Mouse (Mus musculus) intestine, postnatal 0 days (tissue): Measurements from ENCODE around the gene Muc1. TPM values are rescaled to one million over a fixed set of nuclear protein-coding genes. Genes with fewer than 3 reads are reported as not detected.
A peak's percentile ranks its signal among the peaks of the same experiment; 100 is the strongest.

ENCODE experiments used
- ATAC-seq: fragments of 200-750 bp; cut with Nextera tagmentation; 2 replicates; pipeline ENCODE4 v1.8.0; 2017; ENCODE audit warnings: mild to moderate bottlenecking, moderate TSS enrichment, moderate library complexity
- H3K27ac ChIP-seq: fragments of 300-500 bp; sonication (generic); 2 replicates; pipeline ENCODE4 v1.5.1; 2014; ENCODE audit warnings: mild to moderate bottlenecking, low read depth, low read length, moderate library complexity
- H3K27me3 ChIP-seq: fragments of 300-500 bp; sonication (generic); replicated peaks from 2 replicates; pipeline ENCODE4 v1.6.1; 2014; ENCODE audit warnings: low read length, mixed read lengths; ENCODE audit not compliant: control insufficient read depth, insufficient read depth
- H3K36me3 ChIP-seq: fragments of 300-500 bp; sonication (generic); 2 replicates; pipeline ENCODE4 v1.6.1; 2014; ENCODE audit warnings: mild to moderate bottlenecking, moderate library complexity; ENCODE audit not compliant: control insufficient read depth, insufficient read depth
- H3K4me1 ChIP-seq: fragments of 300-500 bp; sonication (generic); replicated peaks from 2 replicates; pipeline ENCODE4 v1.6.1; 2014; ENCODE audit warnings: antibody characterized with exemption, low read length, mixed read lengths; ENCODE audit not compliant: control insufficient read depth, insufficient read depth
- H3K4me2 ChIP-seq: fragments of 300-500 bp; sonication (generic); replicated peaks from 2 replicates; pipeline ENCODE4 v1.6.1; 2014; ENCODE audit warnings: low read depth, mild to moderate bottlenecking, moderate library complexity
- H3K4me3 ChIP-seq: fragments of 300-500 bp; sonication (generic); 2 replicates; pipeline ENCODE4 v1.5.1; 2014; ENCODE audit warnings: low read depth, low read length
- H3K9ac ChIP-seq: fragments of 300-500 bp; sonication (generic); 2 replicates; pipeline ENCODE4 v1.6.1; 2014; ENCODE audit warnings: mild to moderate bottlenecking, low read depth, low read length
- H3K9me3 ChIP-seq: fragments of 300-500 bp; sonication (generic); 2 replicates; pipeline ENCODE4 v1.6.1; 2016; ENCODE audit warnings: mixed run types; ENCODE audit not compliant: control insufficient read depth
- CTCF ChIP-seq: sonication (generic); IDR thresholded peaks from 2 replicates; pipeline ENCODE4 v1.5.1; 2016; ENCODE audit warnings: low read depth, mild to moderate bottlenecking, control low read depth, antibody characterized with exemption, moderate library complexity
- WGBS: fragments of 180-500 bp; shearing (Covaris S2); extraction: QIAGEN DNeasy Blood & Tissue Kit; methylation state at CpG from one replicate; pipeline ENCODE4 v1.1.7; 2014; 5-methylcytosine and 5-hydroxymethylcytosine counted together
- polyA plus RNA-seq: library from polyadenylated mRNA; unstranded; fragments of >200 nt; fragmentation: Nextera tagmentation; extraction: Ambion mirVana; gene quantifications from 2 replicates; pipeline ENCODE4 v1.2.1, GENCODE M21; 2015

The Muc1 gene
- 3.5 and 6.7 TPM in 2 replicates for polyA plus RNA-seq

- H3K27ac ChIP-seq: peak within 1 kb of the TSS; percentile 17; the same call in 1 of the 2 replicates
- H3K4me1 ChIP-seq: peaks cover 4% of the 10 kb centered on the region; the same call in 1 of the 2 replicates
- WGBS: 25% methylated on average over 10 of the region's 10 CpGs
- no peaks in the 10 kb centered on the region for H3K36me3 ChIP-seq
- no peak within 1 kb of the TSS for H3K9ac ChIP-seq
- no peak for ATAC-seq
- peak within 1 kb of the TSS; percentile 65 for H3K4me2 ChIP-seq
- H3K27me3 ChIP-seq: no peaks in the 10 kb centered on the region
- peak within 1 kb of the TSS; percentile 40 for H3K4me3 ChIP-seq
- H3K9me3 ChIP-seq: no peaks in the 10 kb centered on the region
- no peak for TF ChIP-seq CTCF
These were observed at the start of gene Muc1 for GRCm38 (mm10) chr3:89228836-89229235. Gene Muc1 (plus strand): TSS chr3:89229057.

DNA sequence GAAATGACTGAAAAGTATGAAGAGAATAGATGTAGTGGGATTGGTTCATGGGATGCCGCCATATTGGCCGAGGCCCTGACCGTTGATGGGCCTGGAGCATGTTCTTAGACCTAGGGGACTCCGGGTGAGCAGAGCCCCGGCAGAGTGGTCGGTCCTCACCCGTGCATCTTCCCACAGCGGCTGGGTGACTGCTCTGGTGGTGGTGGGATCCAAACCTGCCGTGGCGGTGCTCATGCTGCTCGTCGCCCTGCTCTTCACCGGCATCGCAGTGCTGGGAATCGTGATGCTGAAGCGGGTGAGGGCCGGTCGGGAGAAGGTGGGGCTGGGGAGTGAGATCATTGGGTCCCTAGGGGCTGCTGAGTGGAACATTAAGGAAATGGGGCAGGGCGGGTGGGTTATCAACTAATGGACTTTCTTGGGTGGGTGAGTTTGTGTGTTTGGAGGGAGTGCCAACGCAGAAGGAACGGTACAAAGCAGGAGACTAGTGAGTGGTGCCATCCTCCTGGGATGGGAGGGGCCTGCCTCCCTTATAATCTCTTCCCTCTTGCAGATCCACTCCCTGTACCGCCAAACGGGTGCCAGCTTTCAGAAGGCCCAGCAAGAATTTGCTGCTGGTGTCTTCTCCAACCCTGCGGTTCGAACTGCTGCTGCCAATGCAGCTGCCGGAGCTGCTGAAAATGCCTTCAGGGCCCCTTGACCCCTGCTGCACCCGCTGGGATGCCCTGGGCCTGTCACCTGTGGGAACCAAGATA lies 46.9 kb upstream of the Muc1 start:
- no peak overlapping the region for H3K9ac ChIP-seq
- H3K4me1 ChIP-seq: 0 out of 2 replicates have a peak, but pooled peaks cover 7% of the 10 kb centered on the region
- H3K4me3 ChIP-seq: no peak overlapping the region
- H3K27me3 ChIP-seq: no peaks in the 10 kb centered on the region
- no peak overlapping the region for H3K4me2 ChIP-seq
- no peaks in the 10 kb centered on the region for H3K9me3 ChIP-seq
- no peak for ATAC-seq
- peaks cover 28% of the 10 kb centered on the region for H3K36me3 ChIP-seq
- WGBS: 93% methylated on average over 27 of the region's 27 CpGs
- H3K27ac ChIP-seq: no peak overlapping the region
- TF ChIP-seq CTCF: no peak

- H3K9ac ChIP-seq: peak overlapping the region; percentile 45; the same call in 1 of the 2 replicates
These were observed 46.3 kb upstream of the Muc1 start for GRCm38 (mm10) chr3:89182531-89183057.

GRCm38 (mm10) chr3:89183058-89183958 lies 45.5 kb upstream of the Muc1 start, which contains the start of gene Fam189b:
Gene Fam189b (plus strand): TSS chr3:89183143.
- no peaks in the 10 kb centered on the region for H3K27me3 ChIP-seq
- no peaks in the 10 kb centered on the region for H3K9me3 ChIP-seq
- no peak within 1 kb of the TSS; the same call in 1 of the 2 replicates for H3K27ac ChIP-seq
- peak within 1 kb of the TSS; percentile 45 for H3K9ac ChIP-seq
- peak; percentile 83 for ATAC-seq
- no peak; the same call in 1 of the 2 replicates for TF ChIP-seq CTCF
- H3K36me3 ChIP-seq: peaks cover 28% of the 10 kb centered on the region
- WGBS: 6% methylated on average over 39 of the region's 39 CpGs
- peak within 1 kb of the TSS; percentile 88 for H3K4me2 ChIP-seq
- peak within 1 kb of the TSS; percentile 63 for H3K4me3 ChIP-seq
- H3K4me1 ChIP-seq: 0 out of 2 replicates have a peak, but pooled peaks cover 3% of the 10 kb centered on the region

More at GRCm38 (mm10) chr3:89182531-89183057, 46.3 kb upstream of the Muc1 start:
- no peak for TF ChIP-seq CTCF
- Histone ChIP-seq H3K27me3 (no peaks in the 10 kb centered on the region), H3K9me3 (no peaks in the 10 kb centered on the region), H3K4me2 (peak overlapping the region; percentile 88), H3K4me3 (peak overlapping the region; percentile 63), H3K27ac (no peak overlapping the region; the same call in 1 of the 2 replicates), H3K4me1 (0 out of 2 replicates have a peak, but pooled peaks cover 7% of the 10 kb centered on the region), H3K36me3 (peaks cover 28% of the 10 kb centered on the region)
- WGBS: 34% methylated on average over 7 of the region's 7 CpGs
- ATAC-seq: no peak

DNA sequence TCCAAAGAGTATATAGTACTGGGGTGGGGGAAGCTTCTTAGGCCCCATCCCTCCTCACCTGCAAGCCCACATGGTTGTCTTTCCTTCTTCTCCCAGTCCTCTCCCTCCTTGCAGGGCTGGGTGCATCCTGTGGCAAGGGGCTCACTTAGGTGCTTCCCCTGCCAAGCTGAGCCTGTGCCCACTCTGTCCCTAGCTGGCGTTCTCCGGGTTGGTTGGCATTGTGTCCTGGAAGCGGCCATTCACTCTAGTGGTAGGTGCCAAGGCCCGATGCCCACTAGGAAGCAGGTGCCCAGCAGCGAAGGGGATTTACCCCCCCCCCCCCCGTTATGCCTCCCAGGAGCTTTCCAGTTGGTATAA lies 44.9 kb upstream of the Muc1 start:
- TF ChIP-seq CTCF: no peak
- Histone ChIP-seq H3K4me2 (peak overlapping the region; percentile 88), H3K9ac (peak overlapping the region; percentile 45), H3K4me3 (peak overlapping the region; percentile 63), H3K36me3 (peaks cover 28% of the 10 kb centered on the region), H3K4me1 (no peaks in the 10 kb centered on the region), H3K9me3 (no peaks in the 10 kb centered on the region), H3K27ac (no peak overlapping the region), H3K27me3 (no peaks in the 10 kb centered on the region)
- WGBS: 78% methylated on average over 6 of the region's 6 CpGs
- no peak for ATAC-seq

DNA sequence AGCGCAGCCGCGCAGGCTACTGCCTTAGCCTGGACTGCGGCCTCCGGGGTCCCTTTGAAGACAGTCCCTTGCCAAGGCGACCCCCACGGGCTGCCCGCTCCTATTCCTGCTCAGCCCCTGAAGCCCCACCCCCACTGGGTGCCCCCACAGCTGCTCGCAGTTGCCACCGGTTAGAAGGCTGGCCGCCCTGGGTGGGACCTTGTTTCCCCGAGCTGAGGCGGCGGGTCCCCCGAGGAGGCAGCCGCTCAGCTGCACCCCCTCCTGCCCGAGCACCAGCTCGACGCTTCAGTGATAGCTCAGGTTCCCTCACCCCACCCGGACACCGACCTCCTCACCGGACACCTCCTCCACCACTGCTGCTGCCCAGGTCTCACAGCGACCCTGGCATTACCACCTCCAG lies 41.7 kb upstream of the Muc1 start:
- Histone ChIP-seq H3K27me3 (no peaks in the 10 kb centered on the region), H3K4me3 (no peak overlapping the region), H3K27ac (no peak overlapping the region), H3K9me3 (no peaks in the 10 kb centered on the region), H3K4me1 (no peaks in the 10 kb centered on the region), H3K36me3 (peaks cover 2% of the 10 kb centered on the region), H3K9ac (no peak overlapping the region), H3K4me2 (no peak overlapping the region)
- no peak for ATAC-seq
- WGBS: 71% methylated on average over 23 of the region's 23 CpGs
- TF ChIP-seq CTCF: no peak
